Mouse (Mus musculus) E14TG2a.4 (cell line): ENCODE data around the gene Tigit.

Experiments
- CTCF ChIP-seq: conservative IDR thresholded peaks from 2 replicates; pipeline ENCODE4 v1.5.1; 2014; ENCODE audit warnings: low read length
- NANOG ChIP-seq: IDR thresholded peaks from 2 replicates; pipeline ENCODE4 v1.6.1; 2014; ENCODE audit warnings: borderline replicate concordance, low read length, mixed read lengths
- POU5F1 ChIP-seq: IDR thresholded peaks from 2 replicates; pipeline ENCODE4 v1.6.1; 2014; ENCODE audit warnings: low read length, borderline replicate concordance

DNA sequence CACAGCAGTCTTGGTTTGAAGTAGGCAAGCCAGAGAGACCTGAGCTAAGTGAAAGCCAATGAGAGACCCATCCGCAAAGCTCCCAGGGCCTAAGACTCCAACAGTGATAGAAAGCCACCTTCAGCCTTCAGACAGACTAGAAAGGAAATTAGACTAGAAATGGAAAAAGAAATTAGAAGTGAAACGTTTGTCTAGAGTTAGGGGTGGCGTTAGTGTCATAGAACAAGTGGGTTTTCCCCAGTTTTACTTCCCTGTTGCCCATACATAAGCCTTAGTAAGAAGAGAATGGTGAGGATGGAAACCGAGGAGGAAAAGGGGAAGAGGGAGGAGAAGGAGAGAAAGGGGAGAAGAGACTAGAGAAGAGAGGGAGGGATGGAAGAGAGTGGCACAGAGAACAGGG lies 61.4 kb downstream of the Tigit start:
- TF ChIP-seq CTCF (no peak), NANOG (no peak), POU5F1 (no peak)
